Mouse (Mus musculus): ENCODE data around the gene Ptprm.

Ptprm gene

DNA sequence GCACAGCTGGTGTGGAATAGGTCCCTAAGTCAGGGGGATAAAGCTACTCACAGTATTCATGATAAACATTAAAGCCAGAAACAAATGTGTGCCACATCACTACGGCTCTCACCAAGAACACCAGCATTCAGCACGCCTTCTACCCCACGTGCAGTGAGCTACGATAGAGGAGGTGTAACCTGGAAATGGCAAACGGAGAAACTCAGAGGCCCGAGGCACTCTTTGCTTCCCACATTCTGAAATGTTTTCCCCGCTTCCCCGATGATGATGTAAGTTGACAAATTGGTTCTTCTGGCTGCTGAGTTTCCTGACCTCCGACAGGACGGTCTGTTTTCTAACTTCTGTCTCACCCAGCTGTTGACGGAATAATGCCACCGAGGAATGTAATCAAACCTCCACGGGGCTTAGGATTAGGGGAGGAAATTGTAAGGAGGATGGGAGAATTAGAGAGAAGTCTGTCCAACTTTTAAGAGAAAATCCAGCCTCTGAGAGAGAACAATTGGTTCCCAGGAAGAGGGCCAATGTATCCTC is 72.6 kb downstream of the Ptprm start:
- no peak for DNase-seq (ENCODE audit: low spot score)

DNA sequence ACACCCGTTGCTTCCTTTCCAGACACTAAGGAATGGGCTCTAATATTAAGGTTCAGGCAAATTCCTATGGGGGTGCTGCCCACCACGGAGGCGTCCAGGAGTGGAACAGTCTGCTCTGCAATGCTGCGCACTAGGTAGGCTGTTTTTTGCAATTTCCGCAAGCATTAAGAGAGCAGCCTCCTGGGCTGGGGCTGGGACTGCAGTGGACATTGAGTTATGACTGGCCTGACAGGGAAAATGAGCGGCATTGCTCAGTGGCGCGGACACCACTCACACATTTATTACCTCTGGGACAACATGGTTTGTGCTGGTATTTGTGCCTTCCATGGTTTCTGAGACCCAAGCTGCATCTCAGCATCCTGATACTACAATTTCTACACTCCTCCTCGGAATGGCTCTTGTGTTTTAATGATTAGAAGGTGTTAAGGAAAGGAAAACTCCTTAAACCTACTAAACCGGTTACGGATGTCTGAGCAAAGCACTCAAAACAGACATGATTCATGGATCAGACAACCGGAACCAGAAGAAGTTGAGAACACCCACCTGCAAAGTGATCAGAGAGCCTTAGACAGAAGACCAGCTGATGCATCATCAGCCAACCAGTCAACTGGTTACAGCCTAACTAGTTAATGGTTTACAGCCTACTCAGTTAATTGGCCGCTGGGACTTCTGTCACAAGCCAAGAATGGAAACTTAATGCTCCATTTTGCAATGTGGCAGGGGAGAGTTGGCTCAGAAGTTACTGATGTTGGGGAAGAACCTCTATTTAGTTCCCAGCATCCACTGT is 76.9 kb downstream of the Ptprm start:
- no peak for DNase-seq (ENCODE audit: low spot score)

DNA sequence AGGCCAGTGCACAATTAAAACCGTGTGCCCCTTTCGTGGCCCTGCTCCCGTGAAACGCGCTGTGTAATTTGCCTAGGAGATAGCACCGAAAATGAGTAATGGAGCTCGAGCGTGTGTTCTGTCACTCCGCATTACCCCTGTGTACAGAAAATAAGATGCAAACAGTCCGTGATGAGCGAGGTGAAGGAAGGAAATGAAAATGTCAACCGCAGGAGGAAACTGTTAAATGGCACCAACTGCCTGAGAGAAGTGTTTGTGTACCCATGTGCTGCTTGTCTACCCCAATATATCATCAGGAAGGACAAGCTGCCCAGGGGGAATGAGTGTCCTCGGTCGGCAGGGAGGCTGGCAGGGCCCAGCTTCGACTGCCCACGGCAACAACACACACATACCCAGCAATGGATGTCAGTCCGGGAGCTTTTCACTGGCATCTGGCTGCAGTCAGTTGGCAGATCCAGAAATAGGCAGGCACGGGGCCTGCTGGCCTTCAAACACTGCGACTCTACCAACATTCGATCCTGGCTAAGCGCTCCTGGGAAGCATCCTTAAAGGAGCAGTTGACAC is 79.6 kb downstream of the Ptprm start:
- peak; percentile 12 for DNase-seq (ENCODE audit: low spot score)

DNA sequence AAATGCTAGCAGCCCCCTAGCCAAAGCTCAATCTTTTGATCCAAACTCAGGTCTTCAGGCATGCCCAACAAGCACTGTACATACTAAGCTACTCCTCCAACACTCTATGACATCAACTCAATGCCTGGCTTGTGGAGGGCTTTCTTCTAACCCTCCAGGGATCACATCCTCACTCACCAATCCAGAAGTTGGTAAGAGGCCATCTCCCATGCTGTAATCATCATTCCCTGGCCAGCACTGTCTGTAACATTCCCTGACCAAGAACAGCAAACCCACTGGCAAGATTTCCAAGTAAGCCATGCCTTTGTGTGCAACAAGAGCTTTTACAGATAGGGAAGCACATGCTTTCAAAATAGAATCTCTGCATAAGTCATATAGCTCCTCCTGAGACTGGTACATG is 81.3 kb downstream of the Ptprm start:
- DNase-seq (ENCODE audit: low spot score) = no peak

DNA sequence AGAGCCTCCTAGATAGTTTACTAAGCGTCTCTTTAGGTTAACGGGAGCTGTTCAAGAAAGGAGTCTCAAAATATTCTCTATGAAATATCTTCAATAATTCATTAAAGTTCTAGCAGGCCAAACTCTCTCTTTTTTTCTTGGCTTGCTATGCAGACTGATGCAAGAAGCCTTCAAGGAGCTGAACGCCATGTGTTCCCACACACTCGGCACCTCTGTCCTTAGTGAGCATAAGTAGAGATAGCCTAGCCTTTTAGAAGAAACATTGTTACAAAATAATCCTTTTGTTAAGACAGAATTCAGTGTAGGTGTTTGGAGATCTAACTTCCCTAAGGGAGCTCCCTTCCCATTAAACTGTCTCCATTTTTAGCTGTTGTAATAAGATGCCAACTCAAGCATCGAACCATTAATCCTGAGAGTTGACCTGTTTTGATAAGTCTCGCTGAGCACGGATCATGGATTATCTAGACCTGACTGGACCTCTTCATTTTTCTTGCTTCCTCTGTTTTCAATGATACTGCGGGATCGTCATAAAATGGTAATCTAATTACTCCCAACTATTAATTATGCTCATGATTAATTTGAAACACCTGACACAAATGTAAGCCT is 85.7 kb downstream of the Ptprm start:
- no peak for DNase-seq (ENCODE audit: low spot score)

DNA sequence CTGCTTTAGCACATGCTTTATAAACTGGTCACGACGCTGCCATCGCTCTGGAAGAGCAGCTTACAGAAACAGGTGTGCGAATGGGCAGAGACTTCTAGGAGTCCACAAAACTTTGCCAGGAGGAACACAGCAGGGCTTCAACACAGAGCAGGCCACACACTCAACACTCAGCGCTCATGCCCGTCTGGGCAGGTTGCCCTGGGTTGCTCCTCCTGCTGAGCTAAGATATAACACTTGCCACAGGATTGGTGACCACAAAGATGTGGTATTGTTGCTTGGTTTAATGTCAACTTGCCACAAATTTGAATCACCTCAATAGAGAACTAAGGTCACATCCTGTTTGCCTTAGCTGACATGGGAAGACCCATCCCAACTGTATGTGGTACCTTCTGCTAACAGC is 88.0 kb downstream of the Ptprm start:
- DNase-seq (ENCODE audit: low spot score) = no peak

DNA sequence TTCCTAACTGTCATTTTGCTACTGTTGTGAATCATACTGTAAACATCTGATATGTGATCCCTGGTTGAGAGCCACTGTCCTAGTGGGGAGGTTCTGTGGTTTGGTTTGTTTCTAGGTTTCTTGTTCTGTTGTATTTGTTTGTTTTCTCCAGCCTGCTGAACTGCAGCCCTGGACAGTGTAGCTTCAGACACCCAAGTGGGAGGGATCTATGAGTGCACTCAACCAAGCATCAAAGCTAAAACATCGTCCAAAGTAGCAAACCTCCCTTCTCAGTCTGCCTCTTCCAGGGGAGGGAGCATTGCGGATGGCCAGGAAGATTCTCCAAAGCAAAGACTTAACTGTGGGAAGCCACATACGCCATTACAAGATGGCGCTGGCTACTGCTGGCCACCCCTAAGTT is 88.7 kb downstream of the Ptprm start:
- no peak for DNase-seq (ENCODE audit: low spot score)

DNA sequence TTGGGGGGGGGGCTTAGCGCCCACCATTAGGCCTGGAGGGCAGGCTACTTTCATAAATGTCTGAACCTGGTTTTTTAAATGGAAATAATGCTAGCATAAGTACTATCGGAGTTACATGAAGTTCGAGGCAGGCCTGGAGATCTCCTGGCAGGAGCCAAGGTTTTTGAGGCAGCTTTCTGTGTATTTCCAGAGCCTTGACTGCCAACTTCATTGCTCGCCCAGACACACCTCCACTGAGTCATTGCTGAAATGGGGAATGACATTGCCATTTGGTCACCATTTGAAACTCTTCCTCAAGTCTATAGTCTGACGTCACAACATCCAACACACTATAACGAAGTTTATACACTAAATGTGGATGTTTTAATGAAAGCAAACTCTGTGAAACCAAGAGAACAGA is 89.5 kb downstream of the Ptprm start:
- DNase-seq (ENCODE audit: low spot score) = no peak

DNA sequence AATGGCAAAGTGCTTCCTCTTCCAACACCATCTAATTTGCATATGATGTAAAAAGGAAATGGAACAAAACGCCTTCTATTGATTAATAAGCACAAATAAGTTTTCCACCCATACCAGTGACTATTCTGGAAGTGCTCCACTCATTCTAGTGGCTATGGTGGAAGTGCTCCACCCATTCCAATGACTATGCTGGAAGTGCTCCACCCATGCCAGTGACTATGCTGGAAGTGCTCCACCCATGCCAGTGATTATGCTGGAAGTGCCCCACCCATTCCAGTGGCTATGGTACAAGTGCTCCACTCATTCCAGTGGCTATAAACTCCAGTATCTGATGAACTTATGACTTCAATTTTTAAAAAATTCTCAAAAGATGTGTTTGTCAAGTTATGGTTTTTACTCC is 91.2 kb downstream of the Ptprm start:
- DNase-seq (ENCODE audit: low spot score) = no peak

DNA sequence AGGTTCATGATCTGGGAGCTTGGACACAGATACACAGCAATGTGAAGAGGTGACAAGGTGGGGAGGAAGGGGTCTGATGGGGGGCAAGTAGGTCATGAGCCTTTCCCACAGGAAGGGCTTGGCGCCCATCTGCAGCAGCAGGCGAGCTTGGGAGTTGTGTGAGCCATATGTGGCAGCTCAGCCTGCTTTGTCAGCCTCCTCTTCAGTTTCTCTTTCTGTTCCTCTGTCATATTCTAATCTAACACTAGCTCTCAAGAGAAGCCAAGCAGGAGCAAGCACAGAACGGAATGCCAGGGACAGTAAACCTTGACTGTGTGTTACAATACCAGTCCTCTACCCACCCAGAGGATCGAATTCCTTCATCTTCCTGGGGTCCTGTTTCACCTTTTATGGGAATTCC is 94.2 kb downstream of the Ptprm start:
- DNase-seq (ENCODE audit: low spot score) = no peak

DNA sequence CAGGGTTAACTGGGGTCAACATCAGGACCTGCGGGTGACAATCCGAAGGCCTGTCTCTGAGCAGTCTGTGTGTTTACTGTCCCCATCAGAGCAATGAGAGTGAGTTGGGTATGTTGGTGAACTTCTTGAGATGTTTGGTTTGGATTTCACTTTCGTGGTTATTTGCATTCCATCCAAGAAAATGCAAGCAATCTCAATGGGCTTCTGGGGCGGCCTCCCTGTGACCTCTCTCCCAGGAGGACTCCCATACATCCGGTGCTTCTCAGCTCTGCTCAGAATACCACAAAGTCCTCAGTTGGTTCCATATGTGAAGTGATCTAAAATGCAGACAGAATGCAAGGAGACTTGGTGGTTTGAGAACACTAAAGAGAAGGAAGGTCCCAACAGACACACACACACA is 96.5 kb downstream of the Ptprm start:
- no peak for DNase-seq (ENCODE audit: low spot score)

DNA sequence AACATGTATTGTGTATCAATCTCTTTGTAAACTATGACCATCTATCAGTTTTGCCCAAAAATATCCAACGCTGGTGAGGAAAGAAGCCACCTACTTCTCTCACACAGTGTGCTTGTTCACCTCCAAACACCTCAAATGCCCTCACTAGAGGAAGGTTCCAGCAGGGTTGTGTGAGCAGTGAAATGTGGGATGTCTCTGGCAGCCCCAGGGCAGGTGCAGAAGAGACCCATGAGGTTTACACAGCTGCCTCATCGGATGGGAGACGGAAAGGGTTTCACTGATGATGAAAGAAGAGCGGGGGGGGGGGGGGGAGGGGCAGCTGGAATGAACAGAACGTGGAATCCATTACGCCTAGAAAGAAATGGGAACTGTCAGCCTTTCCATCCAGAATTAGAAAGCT is 98.1 kb downstream of the Ptprm start:
- DNase-seq (ENCODE audit: low spot score) = no peak

DNA sequence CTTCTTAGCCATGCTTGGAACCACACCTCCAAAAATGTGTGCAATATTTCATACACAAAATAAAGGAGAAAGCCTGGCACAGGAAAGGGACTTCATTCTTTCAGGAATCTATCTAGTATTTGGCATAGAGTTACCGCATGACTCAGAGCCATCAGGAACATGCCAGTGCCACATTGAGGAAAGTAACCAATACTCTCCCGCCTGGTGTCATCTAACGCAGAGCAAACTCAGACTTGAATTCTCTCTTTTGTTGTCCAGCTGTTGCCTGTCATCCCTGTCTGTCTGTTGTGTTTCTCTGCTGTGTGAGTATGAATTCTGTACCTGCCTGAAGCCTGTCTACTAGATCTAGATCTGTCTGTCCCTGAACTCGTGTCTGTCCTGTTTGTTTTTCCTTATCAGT is 100.8 kb downstream of the Ptprm start:
- DNase-seq (ENCODE audit: low spot score) = no peak

DNA sequence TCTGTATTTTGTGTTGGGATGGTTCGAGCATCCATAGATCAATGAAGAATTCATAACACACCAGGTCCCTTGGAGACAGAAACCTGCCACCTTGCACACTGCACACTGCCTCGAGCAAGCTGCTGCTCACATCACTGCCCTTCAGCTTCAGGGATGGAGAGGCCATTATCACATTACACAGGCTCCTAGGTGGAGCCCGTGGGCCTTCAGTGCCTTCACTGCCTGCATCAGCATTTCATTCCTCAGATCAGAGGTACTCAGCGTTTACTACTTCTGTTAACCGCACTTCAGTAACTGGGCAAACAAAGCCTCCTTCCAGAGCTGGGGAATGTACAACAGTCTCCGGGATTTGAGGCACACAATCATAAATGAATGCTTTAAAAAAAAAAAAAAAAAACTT is 101.3 kb downstream of the Ptprm start:
- no peak for DNase-seq (ENCODE audit: low spot score)

DNA sequence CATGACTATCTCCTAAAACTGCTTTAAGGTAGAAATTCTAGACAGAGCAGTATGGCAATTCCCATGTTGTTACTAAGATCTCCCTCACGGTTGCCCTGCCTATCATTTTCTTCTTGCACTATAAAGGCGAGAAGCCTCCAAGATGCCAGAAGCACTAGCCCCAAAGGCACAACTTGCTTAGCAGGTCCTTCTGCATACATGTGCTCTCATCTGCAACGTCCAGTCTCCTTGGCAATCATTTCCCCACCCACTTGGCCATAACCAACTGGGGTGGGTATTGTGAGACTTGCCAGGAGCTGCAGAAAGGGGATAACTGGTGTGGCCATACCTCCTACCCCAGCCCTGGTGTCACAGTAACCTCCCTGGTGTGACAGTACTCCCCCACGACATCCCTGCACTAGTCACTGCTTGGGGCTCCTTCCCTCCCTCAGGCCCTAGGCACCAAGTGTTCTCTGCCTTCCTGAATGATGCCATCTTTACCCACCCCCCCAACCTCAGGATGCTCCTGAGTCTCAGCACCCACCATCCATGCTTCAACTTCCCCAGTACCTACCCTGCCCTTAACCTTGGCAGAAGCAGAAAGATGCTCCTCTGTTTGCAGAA is 108.9 kb downstream of the Ptprm start:
- no peak for DNase-seq (ENCODE audit: low spot score)

DNA sequence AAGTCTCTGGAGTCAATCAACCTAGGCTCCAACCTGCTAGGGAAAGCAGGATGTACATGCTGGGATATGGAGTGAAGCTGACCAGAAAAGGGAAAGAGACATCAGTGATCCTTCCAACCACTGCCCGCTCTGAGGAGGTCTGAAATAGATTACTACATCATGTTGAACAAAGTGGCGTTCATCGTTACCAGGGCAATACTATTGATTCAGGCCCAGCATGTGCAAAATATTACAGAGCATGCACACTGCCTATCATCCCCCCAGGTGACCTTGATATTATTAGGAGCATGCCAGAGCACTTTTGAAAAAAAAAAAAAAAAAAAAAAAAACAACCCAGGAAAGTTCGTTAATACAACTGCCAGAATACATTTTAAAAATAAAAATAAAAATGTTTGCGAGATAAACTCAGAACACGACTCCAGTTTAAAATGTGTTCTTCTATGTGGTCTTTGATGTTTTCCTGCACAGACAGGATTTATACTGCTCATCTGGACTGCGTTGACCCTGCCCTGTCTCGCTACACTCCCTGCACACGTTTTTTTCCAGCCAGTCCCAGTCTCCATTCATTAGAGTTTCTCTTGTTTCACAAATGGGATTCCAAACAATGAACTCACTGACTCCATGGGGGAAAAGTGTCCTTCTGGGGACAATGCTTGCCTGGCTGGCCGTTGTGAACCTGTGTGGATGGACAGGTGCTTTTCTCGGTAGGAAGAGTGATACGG is 111.3 kb downstream of the Ptprm start:
- DNase-seq (ENCODE audit: low spot score) = no peak

DNA sequence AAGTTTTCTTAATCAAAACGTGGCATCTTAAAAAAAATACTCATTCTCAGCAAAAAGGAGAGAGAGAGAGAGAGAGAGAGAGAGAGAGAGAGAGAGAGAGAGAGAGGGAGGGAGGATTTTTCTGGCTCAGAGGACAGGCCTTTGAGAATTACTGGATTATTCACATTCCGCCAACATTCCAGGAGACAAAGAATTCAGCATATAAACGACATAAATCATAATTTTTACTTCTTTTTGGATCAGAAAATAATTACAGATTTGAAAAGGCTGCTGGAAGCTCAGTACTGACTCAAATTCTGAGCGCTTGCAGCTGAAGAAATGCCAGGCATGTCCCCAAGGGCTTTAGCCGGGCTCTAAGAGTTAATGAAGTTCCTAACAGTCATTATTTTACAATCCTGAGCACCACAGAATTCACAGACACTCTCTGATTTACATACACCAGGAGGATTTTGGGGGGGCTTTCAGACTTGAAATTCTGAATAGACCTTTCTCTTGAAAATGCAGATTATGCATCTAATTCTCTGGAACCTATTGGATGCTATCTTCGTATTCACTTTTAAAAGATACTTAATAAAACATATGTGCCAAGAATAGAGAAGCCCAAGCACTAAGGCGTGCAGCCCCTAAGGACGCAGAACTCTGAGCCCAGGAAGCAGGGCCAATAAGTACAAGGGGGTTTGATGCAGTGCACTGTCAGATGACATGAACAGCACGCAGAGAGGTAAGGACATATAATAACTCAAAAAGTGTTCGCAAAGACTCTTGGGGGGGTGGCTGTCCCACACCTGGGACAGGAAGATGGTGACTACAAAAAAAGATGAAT is 112.1 kb downstream of the Ptprm start:
- DNase-seq (ENCODE audit: low spot score) = no peak

DNA sequence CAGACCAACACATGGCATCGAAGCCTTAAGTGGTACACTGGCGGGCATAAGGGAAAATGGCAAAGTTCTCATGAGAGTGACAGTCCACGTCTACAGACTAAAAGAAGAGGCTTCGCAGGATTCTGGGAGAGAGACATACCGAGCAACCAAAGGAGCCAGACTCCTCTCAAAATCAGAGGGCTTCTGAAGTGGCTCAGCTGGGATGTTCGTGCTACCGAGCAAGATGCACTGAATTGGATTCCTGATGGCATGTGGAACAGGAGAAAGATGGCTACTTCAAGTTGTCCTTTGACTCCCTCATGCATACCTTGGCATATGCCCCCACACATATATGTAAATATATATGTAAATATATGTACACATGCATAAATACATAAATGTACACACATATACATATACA is 115.4 kb downstream of the Ptprm start:
- DNase-seq (ENCODE audit: low spot score) = no peak

DNA sequence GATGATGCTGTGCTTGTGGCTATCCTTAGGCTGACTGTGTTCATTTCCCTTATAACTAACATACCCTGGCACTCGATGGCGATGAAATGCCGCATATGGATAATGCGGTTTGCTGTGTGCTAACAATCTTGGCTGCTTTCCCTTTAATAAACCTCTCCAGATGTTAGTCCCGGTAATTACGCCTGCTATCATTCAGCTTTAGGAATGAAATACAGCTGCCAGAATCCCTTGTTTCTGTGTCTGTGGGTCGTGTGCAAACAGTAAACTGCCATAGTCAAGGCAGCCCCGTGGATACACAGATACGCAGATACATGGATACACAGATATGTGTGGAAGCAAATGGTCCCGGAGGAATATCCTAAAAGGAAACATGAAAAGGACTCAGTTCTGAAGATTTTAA is 116.8 kb downstream of the Ptprm start:
- no peak for DNase-seq (ENCODE audit: low spot score)

DNA sequence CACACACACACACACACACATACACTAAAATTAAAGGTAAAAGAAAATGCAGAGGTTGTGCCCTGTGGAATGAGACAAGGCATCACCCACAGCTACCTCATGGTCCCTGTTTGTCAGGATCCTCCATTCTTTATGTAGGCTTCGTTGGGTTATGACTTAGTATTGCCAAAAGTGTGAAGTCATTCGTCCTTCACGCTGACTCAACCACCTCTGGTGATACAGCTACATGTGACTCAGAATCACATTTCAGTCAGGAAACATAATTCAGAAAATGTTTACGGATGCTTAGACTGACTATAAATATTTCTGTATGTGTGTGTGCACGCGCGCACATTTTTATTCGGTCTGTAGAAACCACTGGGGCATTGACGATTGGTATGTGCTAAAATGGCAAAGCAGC is 121.2 kb downstream of the Ptprm start:
- no peak for DNase-seq (ENCODE audit: low spot score)

DNA sequence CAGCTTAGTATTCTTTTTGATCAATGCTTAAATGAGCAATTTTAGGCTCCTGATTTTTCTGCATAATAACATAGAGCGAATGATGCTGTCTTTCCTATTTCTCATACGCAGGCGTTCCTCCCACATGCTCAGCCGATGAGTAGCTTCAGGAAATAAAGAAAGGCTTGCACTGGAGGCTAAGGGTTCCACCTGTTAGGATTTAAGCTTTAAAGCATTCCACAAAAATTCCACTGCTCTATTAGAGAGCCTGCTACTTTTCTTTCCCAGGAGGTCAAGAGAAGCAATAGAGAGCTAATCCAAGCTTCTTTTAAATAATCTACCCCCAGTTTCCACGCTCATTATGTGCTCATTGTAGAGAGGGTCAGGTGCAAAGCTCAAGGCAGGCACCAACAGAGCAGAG is 127.3 kb downstream of the Ptprm start:
- no peak for DNase-seq (ENCODE audit: low spot score)

DNA sequence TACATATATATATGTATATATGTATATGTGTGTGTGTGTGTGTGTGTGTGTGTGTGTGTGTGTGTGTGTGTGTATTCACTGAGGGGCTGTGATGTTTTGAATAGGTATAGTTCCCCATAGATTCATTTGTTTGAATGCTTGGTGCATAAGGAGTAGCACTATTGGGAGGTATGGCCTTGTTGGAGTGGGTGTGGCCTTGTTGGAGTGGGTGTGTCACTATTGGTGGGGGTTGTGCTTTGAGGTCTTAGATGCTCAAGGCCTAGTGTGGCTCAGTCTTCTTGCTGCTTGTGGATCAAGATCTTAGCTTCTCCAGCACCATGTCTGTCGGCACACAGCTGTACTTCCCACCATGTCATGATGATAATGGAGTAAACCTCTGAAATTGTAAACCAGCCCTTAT is 138.9 kb downstream of the Ptprm start:
- no peak for DNase-seq (ENCODE audit: low spot score)
